Mouse (Mus musculus) limb, embryonic 14.5 days (tissue): ENCODE data around the gene Hist1h2ai. TPM values are rescaled to one million over a fixed set of nuclear protein-coding genes. Genes with fewer than 3 reads are reported as not detected.
"Not testable (repeated sequence)": the region's sequence is repeated elsewhere in the genome, so short reads cannot be mapped to it uniquely, and the experiment has no call there.

ENCODE experiments used
- ATAC-seq: fragments of 200-750 bp; cut with Nextera tagmentation; 2 replicates; pipeline ENCODE4 v1.8.0; 2017; ENCODE audit warnings: low read depth, moderate number of reproducible peaks, moderate TSS enrichment; ENCODE audit not compliant: low FRiP score
- DNase-seq: peaks from one replicate; pipeline ENCODE4 v3.0.0-alpha.2; 2015; ENCODE audit warnings: low spot score
- H3K27ac ChIP-seq: fragments of 300-500 bp; sonication (generic); replicated peaks from 2 replicates; pipeline ENCODE4 v1.5.1; 2014; ENCODE audit warnings: low read depth, mild to moderate bottlenecking, low read length, moderate library complexity, mixed read lengths
- H3K27me3 ChIP-seq: fragments of 300-500 bp; sonication (generic); 2 replicates; pipeline ENCODE4 v1.6.1; 2014; ENCODE audit warnings: low read length, mixed read lengths; ENCODE audit not compliant: control insufficient read depth, insufficient read depth
- H3K36me3 ChIP-seq: fragments of 300-500 bp; sonication (generic); 2 replicates; pipeline ENCODE4 v1.6.1; 2014; ENCODE audit warnings: mild to moderate bottlenecking, low read length, moderate library complexity, mixed read lengths; ENCODE audit not compliant: control insufficient read depth, insufficient read depth
- H3K4me1 ChIP-seq: fragments of 300-500 bp; sonication (generic); 2 replicates; pipeline ENCODE4 v1.6.1; 2014; ENCODE audit warnings: antibody characterized with exemption, low read length, mixed read lengths; ENCODE audit not compliant: control insufficient read depth, insufficient read depth
- H3K4me2 ChIP-seq: fragments of 300-500 bp; sonication (generic); replicated peaks from 2 replicates; pipeline ENCODE4 v1.6.1; 2014; ENCODE audit warnings: low read depth, mild to moderate bottlenecking, low read length, moderate library complexity; ENCODE audit not compliant: severe bottlenecking
- H3K4me3 ChIP-seq: fragments of 300-500 bp; sonication (generic); replicated peaks from 2 replicates; pipeline ENCODE4 v1.5.1; 2014; ENCODE audit warnings: low read length
- H3K9ac ChIP-seq: fragments of 300-500 bp; sonication (generic); 2 replicates; pipeline ENCODE4 v1.6.1; 2014; ENCODE audit warnings: mild to moderate bottlenecking, low read depth, low read length, moderate library complexity; ENCODE audit not compliant: severe bottlenecking
- H3K9me3 ChIP-seq: fragments of 300-500 bp; sonication (generic); 2 replicates; pipeline ENCODE4 v1.6.1; 2016; ENCODE audit warnings: low read length; ENCODE audit not compliant: control insufficient read depth
- POLR2A ChIP-seq: fragments of 200-500 bp; IDR thresholded peaks from 2 replicates; pipeline ENCODE4 v1.8.0; 2012; ENCODE audit warnings: inconsistent platforms, mild to moderate bottlenecking, moderate library complexity, borderline replicate concordance; ENCODE audit not compliant: insufficient read depth, insufficient read length; ENCODE audit errors: extremely low read depth
- WGBS: fragments of 180-500 bp; shearing (Covaris S2); extraction: QIAGEN DNeasy Blood & Tissue Kit; methylation state at CpG from one replicate; pipeline ENCODE4 v1.1.7; 2014; 5-methylcytosine and 5-hydroxymethylcytosine counted together
- polyA plus RNA-seq, 2 experiments: library from polyadenylated mRNA; depleted of rRNA in 1 of 2; stranded (reverse) in 1 of 2; unstranded in 1 of 2; fragments of >200 nt; fragmentation: Nextera tagmentation in 1 of 2; extraction: Ambion mirVana in 1 of 2; gene quantifications; 2 replicates each; pipeline versions ENCODE4 v1.2.1 to v1.2.3; 2012 to 2014

The Hist1h2ai gene
- polyA plus RNA-seq, 2 experiments: 17.5 to 38.1 TPM

- Histone ChIP-seq H3K27ac (no peak overlapping the region), H3K4me2 (peak overlapping the region; percentile 48), H3K27me3 (no peaks in the 10 kb centered on the region), H3K9me3 (no peaks in the 10 kb centered on the region), H3K4me3 (peak overlapping the region; percentile 68), H3K36me3 (no peaks in the 10 kb centered on the region), H3K4me1 (peaks cover 6% of the 10 kb centered on the region), H3K9ac (peak overlapping the region; percentile 40)
- peak; percentile 77 for DNase-seq
- WGBS: under 1% methylated on average over 22 of the region's 22 CpGs
- ATAC-seq: peak; percentile 87
- no peak for TF ChIP-seq POLR2A
Observed at GRCm38 (mm10) chr13:21710821-21711525, 5.2 kb upstream of the Hist1h2ai start.

- DNase-seq (no peak), ATAC-seq (no peak)
- no peak overlapping the region for H3K27ac ChIP-seq
- peak overlapping the region; percentile 48 for H3K4me2 ChIP-seq
- H3K4me1 ChIP-seq: peaks cover 6% of the 10 kb centered on the region
- H3K9ac ChIP-seq: no peak overlapping the region
- H3K4me3 ChIP-seq: peak overlapping the region; percentile 68
- 30% methylated on average over 4 of the region's 4 CpGs for WGBS
- no peaks in the 10 kb centered on the region for H3K36me3 ChIP-seq
- no peak for TF ChIP-seq POLR2A
- no peaks in the 10 kb centered on the region for H3K27me3 ChIP-seq
- no peaks in the 10 kb centered on the region for H3K9me3 ChIP-seq
Observed at GRCm38 (mm10) chr13:21711698-21712097, 4.5 kb upstream of the Hist1h2ai start.

- WGBS: 3% methylated on average over 7 of the region's 7 CpGs
- H3K4me2 ChIP-seq: peak overlapping the region; percentile 79
- H3K27ac ChIP-seq: peak overlapping the region; percentile 84
- no peaks in the 10 kb centered on the region for H3K27me3 ChIP-seq
- no peak for TF ChIP-seq POLR2A
- H3K4me3 ChIP-seq: peak overlapping the region; percentile 42
- DNase-seq: peak; percentile 83
- H3K36me3 ChIP-seq: no peaks in the 10 kb centered on the region
- H3K4me1 ChIP-seq: peaks cover 12% of the 10 kb centered on the region
- ATAC-seq: no peak
- peak overlapping the region; percentile 59 for H3K9ac ChIP-seq
- no peaks in the 10 kb centered on the region for H3K9me3 ChIP-seq
Observed at GRCm38 (mm10) chr13:21714725-21715124, 1.5 kb upstream of the Hist1h2ai start.

GRCm38 (mm10) chr13:21715131-21715863, 925 bp upstream of the Hist1h2ai start:
- WGBS: 1% methylated on average over 19 of the region's 22 CpGs
- peak; percentile 35 for DNase-seq

GRCm38 (mm10) chr13:21716540-21717391, 544 bp downstream of the Hist1h2ai start:
- H3K27ac ChIP-seq: peak overlapping the region; percentile 93
- peaks cover 23% of the 10 kb centered on the region for H3K4me1 ChIP-seq
- DNase-seq: peak; percentile 27
- peak; percentile 0; the same call in 1 of the 2 replicates for ATAC-seq
- H3K9ac ChIP-seq: peak overlapping the region; percentile 68
- H3K27me3 ChIP-seq, H3K36me3 ChIP-seq, H3K9me3 ChIP-seq: not testable (repeated sequence)
- peak overlapping the region; percentile 79 for H3K4me2 ChIP-seq
- TF ChIP-seq POLR2A: peak; percentile 85; the same call in 1 of the 2 replicates
- H3K4me3 ChIP-seq: peak overlapping the region; percentile 42
- 0% methylated on average over 9 of the region's 38 CpGs for WGBS

More at GRCm38 (mm10) chr13:21715131-21715863, 925 bp upstream of the Hist1h2ai start:
- Histone ChIP-seq H3K9ac (peak overlapping the region; percentile 59), H3K4me1 (peaks cover 16% of the 10 kb centered on the region), H3K9me3 (no peaks in the 10 kb centered on the region), H3K36me3 (no peaks in the 10 kb centered on the region), H3K27me3 (no peaks in the 10 kb centered on the region), H3K27ac (peak overlapping the region; percentile 84), H3K4me3 (peak overlapping the region; percentile 42), H3K4me2 (peak overlapping the region; percentile 79)
- no peak for TF ChIP-seq POLR2A
- no peak for ATAC-seq
